In the genomic region with DNA sequence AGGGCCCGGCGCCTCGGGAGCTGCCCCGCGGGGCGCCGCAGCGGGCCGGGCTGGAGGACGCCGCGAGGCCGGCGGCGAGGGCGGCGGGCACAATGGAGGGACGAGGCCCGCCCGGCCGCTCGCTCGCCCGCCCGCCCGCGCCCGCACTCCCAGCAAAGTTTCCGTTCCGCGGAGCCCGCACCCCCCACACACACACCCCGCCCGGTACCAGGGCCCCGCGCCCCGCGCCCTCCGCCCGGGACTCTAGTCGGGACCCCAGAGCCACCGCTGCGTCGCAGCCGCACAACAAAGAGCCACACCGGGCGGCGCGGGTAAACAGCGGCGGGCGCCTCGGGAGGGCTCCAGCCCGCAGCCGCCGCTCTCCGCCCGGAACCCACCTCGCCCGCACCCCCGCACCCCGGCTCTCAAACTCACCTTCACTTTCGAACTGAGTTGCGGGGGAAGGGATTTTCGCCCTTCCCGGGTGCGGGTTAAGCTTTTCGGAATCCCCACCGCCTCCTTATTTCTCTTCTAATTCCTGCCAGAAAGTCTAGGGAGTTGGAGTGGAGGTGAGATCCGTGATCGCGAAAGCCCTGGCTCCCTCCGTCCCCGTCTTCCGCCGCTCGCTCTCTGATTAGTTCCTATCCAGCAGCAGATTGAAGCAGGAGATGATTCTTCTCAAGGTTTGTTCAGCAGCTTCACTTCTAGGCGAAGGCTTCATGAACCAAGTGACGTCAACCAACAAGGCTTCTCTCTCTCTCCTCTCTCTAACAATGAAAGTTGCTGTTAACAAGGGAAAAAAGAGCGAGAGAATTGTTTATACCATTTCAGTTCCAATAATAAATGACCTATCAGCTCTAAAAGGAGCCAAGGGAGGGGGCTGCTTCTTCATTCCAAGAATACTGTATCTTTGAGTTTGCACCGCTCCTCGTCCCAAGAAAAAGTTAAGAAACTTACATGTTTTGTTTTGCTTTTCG, we compare ENCODE assay signal across 8 mouse cellular contexts.
DNase-seq lines count a peak whose midpoint lies in the region; ATAC-seq and TF ChIP-seq lines count a peak whose summit lies in the region.

No protein-coding gene starts in this region.

- H3K36me3 ChIP-seq in ES-Bruce4 (ENCODE audit: control insufficient read depth, insufficient read depth, low read length, poor library complexity, severe bottlenecking), result no peaks in the 10 kb centered on the region
- H3K36me3 ChIP-seq in forebrain, embryonic 14.5 days (ENCODE audit: control insufficient read depth, insufficient read depth, low read length), result no peaks in the 10 kb centered on the region
- H3K36me3 ChIP-seq in neural tube, embryonic 15.5 days, result no peaks in the 10 kb centered on the region

- intact Hi-C loops in heart, postnatal 25 days (cut with DNase I), result loop anchor here (2.0 to 5.0 kb wide), 3 partner anchors 83 to 173 kb away; partner anchors contain the start of genes Baz2b and March7

- TF ChIP-seq EP300 in ES-Bruce4 (IDR thresholded peaks at IDR 0.05; ENCODE audit: insufficient read depth, low read depth, low read length), result no peak

- TF ChIP-seq CTCF in ES-Bruce4 (IDR thresholded peaks at IDR 0.05; ENCODE audit: low read depth, low read length), result no peak
- TF ChIP-seq CTCF in lung, adult 2 months (IDR thresholded peaks at IDR 0.05; ENCODE audit: insufficient read depth, low read length), result no peak

- under 1% methylated on average over 82 of the region's 83 CpGs for WGBS in forebrain, embryonic 14.5 days
- WGBS in lung, adult 2 months, result 6% methylated on average over 59 of the region's 83 CpGs
- under 1% methylated on average over 57 of the region's 83 CpGs for WGBS in neural tube, embryonic 15.5 days

- no peaks in the 10 kb centered on the region for H3K4me1 ChIP-seq in ES-Bruce4 (ENCODE audit: control insufficient read depth, insufficient read depth, low read length)
- peaks cover 13% of the 10 kb centered on the region; the same call in 1 of the 2 replicates for H3K4me1 ChIP-seq in forebrain, embryonic 14.5 days (ENCODE audit: control insufficient read depth, insufficient read depth, low read length)
- peaks cover 4% of the 10 kb centered on the region for H3K4me1 ChIP-seq in lung, adult 2 months (ENCODE audit: control insufficient read depth, insufficient read depth, low read length)
- peaks cover 24% of the 10 kb centered on the region for H3K4me1 ChIP-seq in neural tube, embryonic 15.5 days

- H3K9me3 ChIP-seq in ES-Bruce4 (replicated peaks; ENCODE audit: control insufficient read depth, insufficient read depth, low read length, poor library complexity, severe bottlenecking), result no peaks in the 10 kb centered on the region
- H3K9me3 ChIP-seq in forebrain, embryonic 14.5 days (replicated peaks; ENCODE audit: control insufficient read depth, low read length), result no peaks in the 10 kb centered on the region
- no peaks in the 10 kb centered on the region for H3K9me3 ChIP-seq in neural tube, embryonic 15.5 days (replicated peaks)

- H3K9ac ChIP-seq in ES-Bruce4 (ENCODE audit: low read depth, poor library complexity, severe bottlenecking), result peak overlapping the region; percentile 99
- H3K9ac ChIP-seq in forebrain, embryonic 14.5 days (ENCODE audit: low read length), result peak overlapping the region; percentile 99
- peak overlapping the region; percentile 92 for H3K9ac ChIP-seq in neural tube, embryonic 15.5 days (replicated peaks)

- H3K4me3 ChIP-seq in ES-Bruce4 (ENCODE audit: low read depth, low read length), result peak overlapping the region; percentile 68
- H3K4me3 ChIP-seq in forebrain, embryonic 14.5 days (ENCODE audit: low read depth, low read length), result peak overlapping the region; percentile 90
- H3K4me3 ChIP-seq in lung, adult 2 months (replicated peaks; ENCODE audit: extremely low read depth, low read depth, low read length), result peak overlapping the region; percentile 68
- peak overlapping the region; percentile 86 for H3K4me3 ChIP-seq in neural tube, embryonic 15.5 days (replicated peaks)

- peak; percentile 59 for ATAC-seq in cerebellum, adult (ENCODE audit: insufficient number of reproducible peaks, low FRiP score, low TSS enrichment)
- ATAC-seq in forebrain, embryonic 14.5 days, result peak; percentile 65
- ATAC-seq in neural tube, embryonic 15.5 days (ENCODE audit: low FRiP score), result peak; percentile 65

- no peak for TF ChIP-seq POLR2A in ES-Bruce4 (IDR thresholded peaks at IDR 0.05; ENCODE audit: insufficient read depth, low read length)
- TF ChIP-seq POLR2A in lung, adult 2 months (IDR thresholded peaks at IDR 0.05; ENCODE audit: borderline replicate concordance, extremely low read depth, low read depth, low read length), result peak; percentile 72; the same call in 1 of the 2 replicates

- peak overlapping the region; percentile 59 for H3K4me2 ChIP-seq in forebrain, embryonic 14.5 days (ENCODE audit: low read length)
- peak overlapping the region; percentile 59 for H3K4me2 ChIP-seq in neural tube, embryonic 15.5 days

- peak; percentile 86 for DNase-seq in forebrain, embryonic 14.5 days (ENCODE audit: low spot score)
- peak; percentile 35 for DNase-seq in heart, postnatal 25 days (ENCODE audit: low spot score)
- DNase-seq in layer of hippocampus, adult 11-12 months (ENCODE audit: low spot score), result peak; percentile 36
- DNase-seq in lung, adult 2 months, result peak; percentile 80
- peak; percentile 70 for DNase-seq in testis, postnatal 14 days (ENCODE audit: low spot score)

- no peaks in the 10 kb centered on the region; the same call in 1 of the 2 replicates for H3K27me3 ChIP-seq in ES-Bruce4 (ENCODE audit: control insufficient read depth, insufficient read depth, low read length, poor library complexity, severe bottlenecking)
- no peaks in the 10 kb centered on the region for H3K27me3 ChIP-seq in forebrain, embryonic 14.5 days (replicated peaks; ENCODE audit: control insufficient read depth, insufficient read depth, low read length)
- no peaks in the 10 kb centered on the region for H3K27me3 ChIP-seq in neural tube, embryonic 15.5 days (replicated peaks)

- peak overlapping the region; percentile 83 for H3K27ac ChIP-seq in ES-Bruce4 (ENCODE audit: insufficient read depth, low read length)
- H3K27ac ChIP-seq in forebrain, embryonic 14.5 days (ENCODE audit: low read depth, low read length), result peak overlapping the region; percentile 99
- H3K27ac ChIP-seq in neural tube, embryonic 15.5 days (replicated peaks), result peak overlapping the region; percentile 98

Comparison
In these comparisons a context has a peak if more than half of its experiments do, and no peak if none do; other contexts are left out.
1. Peak in every context shown above with its lines: DNase-seq, ATAC-seq, H3K4me3 ChIP-seq and H3K27ac ChIP-seq.
2. DNase-seq: peak in every context shown above with its lines; median percentile 86 in forebrain, embryonic 14.5 days; 80 in lung, adult 2 months; 70 in testis, postnatal 14 days; 36 in layer of hippocampus, adult 11-12 months; 35 in heart, postnatal 25 days.